Mouse (Mus musculus) olfactory bulb, adult 2 months (tissue): ENCODE results near the gene Cntnap5a.

Experiments used
- CTCF ChIP-seq: fragments of 200-500 bp; IDR thresholded peaks from 2 replicates; pipeline ENCODE4 v1.5.1; 2012; ENCODE audit warnings: low read depth, mild to moderate bottlenecking, low read length, moderate library complexity; ENCODE audit not compliant: insufficient read depth
- POLR2A ChIP-seq: fragments of 200-500 bp; IDR thresholded peaks from 2 replicates; pipeline ENCODE4 v1.6.1; 2012; ENCODE audit warnings: mild to moderate bottlenecking, low read depth, low read length, moderate library complexity; ENCODE audit not compliant: insufficient read depth

- no peak for TF ChIP-seq CTCF
- TF ChIP-seq POLR2A, result no peak
Measured at GRCm38 (mm10) chr1:115784737-115785136, 100.2 kb downstream of the Cntnap5a start.
